Mouse (Mus musculus): Measurements from ENCODE around the gene Pkp2. TPM values are rescaled to one million over a fixed set of nuclear protein-coding genes. Genes with fewer than 3 reads are reported as not detected.

The Pkp2 gene
- total and polyA plus RNA-seq, 3 experiments, result 13.3 to 19.0 (median 14.1) TPM

GRCm38 (mm10) chr16:16250470-16250869, 37.4 kb downstream of the Pkp2 start:
- Histone ChIP-seq H3K4me3 (replicated peaks in 1 of 3; ENCODE audit: low read depth in 2 of 3, low read length in 2 of 3, poor library complexity in 1 of 3) (no peak overlapping the region), H3K4me1 (ENCODE audit: control insufficient read depth in 1 of 2, insufficient read depth in 2 of 2) (peaks cover 0 to 3% of the 10 kb centered on the region in 2 experiments; a peak in 1 of 4 replicates), H3K79me2 (replicated peaks; ENCODE audit: control insufficient read depth, extremely low read depth, insufficient read depth, poor library complexity, severe bottlenecking) (no peaks in the 10 kb centered on the region), H3K27ac (ENCODE audit: insufficient read depth, low read depth) (no peak overlapping the region), H3K27me3 (replicated peaks) (no peaks in the 10 kb centered on the region), H3K9me3 (replicated peaks; ENCODE audit: low read length) (no peaks in the 10 kb centered on the region), H3K9ac (ENCODE audit: insufficient read depth, low read depth) (no peak overlapping the region), H3K4me2 (ENCODE audit: insufficient read depth, low read depth, poor library complexity, severe bottlenecking) (no peak overlapping the region), H3K36me3 (replicated peaks in 1 of 2; ENCODE audit: control insufficient read depth in 1 of 2, insufficient read depth in 1 of 2, low read length in 1 of 2) (peaks cover 2% of the 10 kb centered on the region in 2 experiments)
- dilution Hi-C loops (cut with MboI; ENCODE audit: extremely low pct_ligation_motif_present, extremely low pct_unique_long_range_greater_than_20kb, low sequenced_read_pairs) (no loop called here), in situ Hi-C loops (cut with MboI; ENCODE audit: low pct_ligation_motif_present, low pct_unique_long_range_greater_than_20kb, low sequenced_read_pairs) (no loop called here)
- no peak for TF ChIP-seq MAX (IDR thresholded peaks at IDR 0.05; ENCODE audit: low read length)
- no peak for TF ChIP-seq SIN3A (IDR thresholded peaks at IDR 0.05; ENCODE audit: low read length)
- TF ChIP-seq IRF4 (IDR thresholded peaks at IDR 0.05; ENCODE audit: low read depth, low read length), result no peak
- TF ChIP-seq MAZ (IDR thresholded peaks at IDR 0.05; ENCODE audit: low read depth, low read length), result no peak
- no peak for TF ChIP-seq ZMIZ1 (IDR thresholded peaks at IDR 0.05; ENCODE audit: low read depth, low read length)
- TF ChIP-seq USF1 (IDR thresholded peaks at IDR 0.05; ENCODE audit: low read depth, low read length), result no peak
- TF ChIP-seq JUND (conservative IDR thresholded peaks at IDR 0.05; ENCODE audit: low read depth, low read length), result no peak
- no peak for TF ChIP-seq ZKSCAN1 (IDR thresholded peaks at IDR 0.05; ENCODE audit: borderline replicate concordance, low read depth, low read length)
- TF ChIP-seq CHD2 (IDR thresholded peaks at IDR 0.05; ENCODE audit: low read length), result no peak
- no peak for TF ChIP-seq TCF12 (IDR thresholded peaks at IDR 0.05; ENCODE audit: low read depth, low read length)
- no peak for TF ChIP-seq MAFK (IDR thresholded peaks at IDR 0.05; ENCODE audit: insufficient replicate concordance, low read length)
- TF ChIP-seq CTCF (conservative IDR thresholded peaks at IDR 0.05 in 1 of 2, IDR thresholded peaks at IDR 0.05 in 1 of 2; ENCODE audit: low read depth in 2 of 2, low read length in 2 of 2), result no peak
- no peak for TF ChIP-seq BHLHE40 (IDR thresholded peaks at IDR 0.05; ENCODE audit: low read depth, low read length)
- no peak for TF ChIP-seq ZC3H11A (IDR thresholded peaks at IDR 0.05; ENCODE audit: low read depth, low read length)
- no peak for TF ChIP-seq EP300 (IDR thresholded peaks at IDR 0.05; ENCODE audit: low read length)
- no peak for TF ChIP-seq HCFC1 (IDR thresholded peaks at IDR 0.05; ENCODE audit: low read depth, low read length)
- no peak for TF ChIP-seq SMC3 (IDR thresholded peaks at IDR 0.05; ENCODE audit: low read depth, low read length)
- no peak for TF ChIP-seq JUN (IDR thresholded peaks at IDR 0.05; ENCODE audit: insufficient read depth, low read depth, low read length)
- no peak for TF ChIP-seq UBTF (IDR thresholded peaks at IDR 0.05; ENCODE audit: low read depth, low read length)
- no peak for TF ChIP-seq CHD1 (IDR thresholded peaks at IDR 0.05; ENCODE audit: low read depth, low read length)
- no peak for DNase-seq (ENCODE audit: extremely low read depth)

DNA sequence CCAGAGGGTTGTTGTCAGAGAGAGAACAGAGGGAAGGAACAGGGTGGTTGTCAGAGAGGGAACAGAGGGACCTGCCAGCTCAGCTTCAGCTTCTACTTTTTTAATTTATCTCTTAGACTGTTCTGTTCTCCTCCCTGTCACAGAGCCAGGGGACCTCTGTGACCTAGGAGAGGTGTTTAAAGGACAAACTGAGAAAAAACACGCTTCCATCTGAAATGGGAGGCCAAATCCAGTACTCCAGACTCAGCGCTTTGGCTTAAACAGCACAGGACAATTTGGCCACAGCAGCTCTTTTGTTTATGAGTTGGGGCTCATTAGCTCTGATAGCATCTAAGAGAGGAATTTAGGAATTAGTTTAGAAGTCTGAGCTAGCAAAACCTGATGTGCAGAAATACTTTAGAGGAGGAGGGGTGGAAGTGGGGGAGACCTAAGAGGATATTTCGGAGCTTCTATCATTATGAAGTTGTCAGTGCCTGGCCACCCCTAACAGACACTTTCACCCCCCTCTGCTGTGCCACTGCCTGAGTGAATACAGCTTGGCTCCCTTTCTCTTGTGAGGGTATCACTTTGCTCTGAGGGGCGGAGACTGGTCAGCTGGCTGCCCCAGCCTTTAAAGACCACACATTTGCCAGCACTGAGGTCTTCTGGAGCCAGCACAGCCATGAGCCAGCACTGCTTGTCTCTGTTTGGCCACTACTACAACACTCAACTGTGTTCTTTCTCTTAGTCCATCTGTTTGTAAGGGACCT, 40.4 kb downstream of the Pkp2 start:
- no peaks in the 10 kb centered on the region for H3K79me2 ChIP-seq (replicated peaks; ENCODE audit: control insufficient read depth, extremely low read depth, insufficient read depth, poor library complexity, severe bottlenecking)
- H3K4me3 ChIP-seq (replicated peaks in 1 of 3; ENCODE audit: low read depth in 2 of 3, low read length in 2 of 3, poor library complexity in 1 of 3), result no peak overlapping the region
- H3K36me3 ChIP-seq (replicated peaks in 1 of 2; ENCODE audit: control insufficient read depth in 1 of 2, insufficient read depth in 1 of 2, low read length in 1 of 2), result peaks cover 0 to 2% of the 10 kb centered on the region in 2 experiments
- no peaks in the 10 kb centered on the region for H3K9me3 ChIP-seq (replicated peaks; ENCODE audit: low read length)
- no peaks in the 10 kb centered on the region for H3K27me3 ChIP-seq (replicated peaks)
- TF ChIP-seq RAD21 (IDR thresholded peaks at IDR 0.05; ENCODE audit: low read depth, low read length) (no peak), IRF4 (IDR thresholded peaks at IDR 0.05; ENCODE audit: low read depth, low read length) (no peak), POLR2A (IDR thresholded peaks at IDR 0.05; ENCODE audit: low read depth, low read length) (no peak), MAFK (IDR thresholded peaks at IDR 0.05; ENCODE audit: insufficient replicate concordance, low read length) (no peak), CHD2 (IDR thresholded peaks at IDR 0.05; ENCODE audit: low read length) (no peak), POLR2AphosphoS2 (IDR thresholded peaks at IDR 0.05; ENCODE audit: low read depth, low read length) (no peak), ZNF384 (IDR thresholded peaks at IDR 0.05; ENCODE audit: low read depth, low read length) (no peak), E2F4 (IDR thresholded peaks at IDR 0.05; ENCODE audit: insufficient replicate concordance, low read depth, low read length) (no peak), ZMIZ1 (IDR thresholded peaks at IDR 0.05; ENCODE audit: low read depth, low read length) (no peak), USF2 (conservative IDR thresholded peaks at IDR 0.05; ENCODE audit: low read depth, low read length) (no peak), NELFE (IDR thresholded peaks at IDR 0.05; ENCODE audit: low read depth, low read length) (no peak), UBTF (IDR thresholded peaks at IDR 0.05; ENCODE audit: low read depth, low read length) (no peak), CHD1 (IDR thresholded peaks at IDR 0.05; ENCODE audit: low read depth, low read length) (no peak), MXI1 (IDR thresholded peaks at IDR 0.05; ENCODE audit: low read depth, low read length) (no peak), JUN (IDR thresholded peaks at IDR 0.05; ENCODE audit: insufficient read depth, low read depth, low read length) (no peak), MAX (IDR thresholded peaks at IDR 0.05; ENCODE audit: low read length) (no peak), RCOR1 (conservative IDR thresholded peaks at IDR 0.05; ENCODE audit: low read depth, low read length) (no peak), NRF1 (IDR thresholded peaks at IDR 0.05; ENCODE audit: low read depth, low read length) (no peak), MAZ (IDR thresholded peaks at IDR 0.05; ENCODE audit: low read depth, low read length) (no peak), MEF2A (IDR thresholded peaks at IDR 0.05; ENCODE audit: borderline replicate concordance, low read depth, low read length) (no peak)
- H3K4me1 ChIP-seq (ENCODE audit: control insufficient read depth in 1 of 2, insufficient read depth in 2 of 2), result peaks cover 0 to 3% of the 10 kb centered on the region in 2 experiments; a peak in 1 of 4 replicates
- no peak overlapping the region for H3K4me2 ChIP-seq (ENCODE audit: insufficient read depth, low read depth, poor library complexity, severe bottlenecking)
- dilution Hi-C loops (cut with MboI; ENCODE audit: extremely low pct_ligation_motif_present, extremely low pct_unique_long_range_greater_than_20kb, low sequenced_read_pairs), result no loop called here
- H3K9ac ChIP-seq (ENCODE audit: insufficient read depth, low read depth), result no peak overlapping the region
- H3K27ac ChIP-seq (ENCODE audit: insufficient read depth, low read depth), result no peak overlapping the region
- DNase-seq (ENCODE audit: extremely low read depth), result no peak
- in situ Hi-C loops (cut with MboI; ENCODE audit: low pct_ligation_motif_present, low pct_unique_long_range_greater_than_20kb, low sequenced_read_pairs), result no loop called here
